Mouse (Mus musculus) layer of hippocampus, postnatal 25 days (tissue): Measurements from ENCODE around the gene Nos3. TPM values are rescaled to one million over a fixed set of nuclear protein-coding genes. Genes with fewer than 3 reads are reported as not detected.

Experiments
- DNase-seq, 2 experiments: peaks; one replicate each; pipeline ENCODE4 v3.0.0; 2022; ENCODE audit warnings: mixed read lengths in 2 of 2, low spot score in 1 of 2; ENCODE audit errors: extremely low spot score in 1 of 2
- total RNA-seq, 2 experiments: library from RNA; stranded (reverse); gene quantifications; 2 replicates each; pipeline ENCODE4 v1.2.3; 2021

Nos3 gene
- total RNA-seq, 2 experiments from 2014 or later, result 6.7 to 8.4 TPM

DNA sequence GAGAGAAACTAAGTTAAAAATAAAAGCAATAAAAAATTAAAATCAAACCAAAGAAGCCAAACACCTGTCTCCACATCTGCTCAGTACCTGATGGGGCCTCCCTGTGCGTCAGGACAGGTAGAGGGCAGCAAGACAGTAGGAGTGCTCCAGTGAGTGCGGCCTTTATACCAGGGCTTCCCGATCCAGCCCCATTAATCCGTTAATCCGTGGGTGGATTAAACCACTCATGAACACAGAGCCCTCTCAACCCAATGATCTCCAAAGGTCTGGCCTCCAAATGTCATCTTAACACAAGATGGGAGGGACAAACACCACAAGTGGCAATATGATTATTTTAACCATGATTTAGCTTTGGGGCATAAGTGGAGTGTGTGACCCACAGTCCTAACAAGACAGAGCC is 9.2 kb downstream of the Nos3 start:
- DNase-seq, result no peak

DNA sequence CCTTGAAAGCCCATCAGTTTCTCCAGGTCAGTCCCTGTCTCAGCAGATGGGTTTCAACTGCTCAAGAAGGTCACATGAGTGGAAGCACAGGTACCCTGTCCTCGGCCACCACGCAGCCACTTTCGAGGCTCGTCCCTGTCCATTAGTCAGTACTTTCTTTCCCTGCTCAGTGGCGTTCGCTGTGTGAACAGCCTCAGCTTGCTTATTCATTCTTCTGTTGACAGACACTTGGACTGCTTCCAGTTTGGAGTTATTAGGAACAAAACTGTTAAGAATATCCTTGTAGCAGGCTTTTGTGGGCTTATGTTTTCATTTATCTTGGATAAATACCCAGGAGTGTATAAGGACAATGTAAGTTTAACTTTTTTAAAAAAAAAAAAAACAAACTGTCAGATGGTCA is 9.6 kb downstream of the Nos3 start:
- DNase-seq, result no peak

DNA sequence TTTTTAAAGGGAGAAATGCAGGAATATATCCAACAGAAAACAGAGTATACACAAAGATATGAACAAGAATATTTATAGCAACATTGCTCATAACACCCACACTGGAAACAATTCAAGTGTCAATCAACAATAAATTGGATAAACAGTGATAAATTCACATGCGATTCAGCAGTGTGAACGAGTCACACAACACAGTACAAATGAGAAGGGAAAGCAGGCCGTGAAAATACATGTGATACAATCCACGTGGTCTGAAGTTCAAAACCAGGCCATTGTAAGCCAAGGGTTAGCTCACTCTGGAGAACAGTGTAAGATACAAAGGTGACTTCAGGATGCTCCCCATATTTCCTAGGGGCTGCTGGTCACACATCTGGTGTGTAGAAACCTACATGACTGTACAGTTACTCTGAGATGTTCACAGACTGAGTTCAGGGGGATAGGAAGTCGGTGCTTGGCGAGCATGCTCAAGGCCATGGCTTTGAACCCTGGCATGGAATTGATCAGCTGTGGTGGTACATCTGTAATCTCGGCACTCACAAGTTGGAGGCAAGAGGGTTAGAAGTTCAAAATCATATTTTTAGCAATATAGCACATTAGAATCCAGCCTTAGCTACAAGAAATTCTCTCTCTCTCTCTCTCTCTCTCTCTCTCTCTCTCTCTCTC is 10.2 kb downstream of the Nos3 start:
- DNase-seq, result no peak

DNA sequence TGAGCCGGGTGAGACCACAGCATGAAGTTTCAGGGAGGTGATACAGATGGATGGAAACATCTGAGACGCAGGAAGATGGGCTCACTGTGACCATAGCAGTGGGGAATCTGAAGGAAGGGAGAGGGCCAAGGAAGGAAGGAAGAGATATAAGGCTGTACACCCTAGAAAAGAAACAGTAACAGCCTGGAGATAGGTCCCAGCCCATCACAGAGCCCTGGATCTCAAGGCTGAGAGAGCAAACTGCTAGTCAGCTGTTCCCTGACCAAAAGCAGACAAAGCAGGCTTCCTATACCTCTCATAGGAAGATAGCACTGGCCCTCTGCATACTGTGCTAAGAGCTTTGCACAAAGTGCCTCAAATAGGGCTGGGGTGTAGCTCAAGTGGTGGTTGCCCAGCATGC is 14.1 kb downstream of the Nos3 start:
- DNase-seq, result no peak

DNA sequence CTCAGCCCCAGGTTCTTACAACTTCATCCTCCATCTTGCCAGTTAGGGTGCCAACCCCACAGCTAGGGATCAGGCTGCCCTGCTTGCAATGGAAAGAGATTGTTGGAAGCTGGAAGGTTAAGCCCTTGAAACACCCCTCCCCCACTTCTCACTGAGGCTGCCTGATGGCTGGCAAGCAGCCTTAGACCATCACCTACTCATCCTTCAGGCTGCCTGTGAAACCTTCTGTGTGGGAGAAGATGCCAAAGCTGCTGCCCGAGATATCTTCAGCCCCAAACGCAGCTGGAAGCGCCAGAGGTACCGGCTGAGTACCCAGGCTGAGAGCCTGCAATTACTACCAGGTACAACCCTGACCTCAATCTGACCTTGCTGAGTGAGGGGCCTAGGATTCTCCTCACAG is 14.9 kb downstream of the Nos3 start:
- DNase-seq, result no peak

DNA sequence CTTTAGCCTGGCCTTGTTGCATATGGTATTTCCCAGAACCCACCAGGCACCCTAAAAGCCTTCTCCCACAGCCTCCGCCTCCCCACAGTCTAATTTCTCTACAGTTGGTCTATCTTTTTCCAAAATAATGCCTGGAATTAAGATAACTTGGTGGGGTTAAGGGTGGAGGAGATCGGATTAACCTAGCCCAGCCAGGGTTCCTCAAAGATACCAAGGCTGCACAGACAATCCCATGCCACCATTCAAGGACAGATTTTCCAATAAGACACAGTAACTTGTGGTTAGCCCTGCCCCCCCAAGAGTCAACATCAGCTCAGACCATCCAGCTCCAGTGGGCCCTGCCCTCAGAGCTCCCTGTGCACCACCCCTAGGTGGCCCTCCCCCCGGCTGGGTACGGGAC is 15.9 kb downstream of the Nos3 start:
- no peak for DNase-seq

DNA sequence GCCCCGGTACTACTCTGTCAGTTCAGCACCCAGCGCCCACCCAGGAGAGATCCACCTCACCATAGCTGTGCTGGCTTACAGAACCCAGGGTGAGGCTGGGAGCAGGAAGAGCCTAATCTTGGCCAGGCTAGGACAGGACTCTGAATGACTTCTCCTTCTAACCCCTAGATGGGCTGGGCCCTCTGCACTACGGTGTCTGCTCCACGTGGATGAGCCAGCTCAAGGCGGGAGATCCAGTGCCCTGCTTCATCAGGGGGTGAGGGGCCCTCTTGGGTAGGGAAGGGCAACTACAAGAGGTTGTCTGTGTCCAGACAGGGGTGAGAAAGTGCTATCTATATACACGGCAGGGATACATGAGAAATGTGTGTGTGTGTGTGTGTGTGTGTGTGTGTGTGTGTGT is 16.9 kb downstream of the Nos3 start:
- no peak for DNase-seq

DNA sequence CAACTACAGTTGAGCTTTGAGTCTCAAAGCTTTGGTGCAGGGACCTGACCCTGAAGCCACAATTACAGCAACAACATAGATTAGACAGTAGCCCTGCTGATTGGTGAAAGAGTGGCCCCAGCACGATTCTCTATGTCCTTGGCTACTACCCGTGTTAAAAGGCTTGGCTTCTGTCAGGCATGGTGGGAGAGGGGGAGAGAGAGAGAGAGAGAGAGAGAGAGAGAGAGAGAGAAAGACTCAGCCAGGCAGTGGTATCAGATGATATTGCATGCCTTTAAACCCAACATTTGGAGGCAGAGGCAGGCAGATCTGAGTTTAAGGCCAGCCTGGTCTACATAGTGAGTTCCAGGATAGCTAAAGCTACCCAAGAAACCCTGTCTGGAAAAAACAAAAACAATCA is 17.4 kb downstream of the Nos3 start:
- no peak for DNase-seq

DNA sequence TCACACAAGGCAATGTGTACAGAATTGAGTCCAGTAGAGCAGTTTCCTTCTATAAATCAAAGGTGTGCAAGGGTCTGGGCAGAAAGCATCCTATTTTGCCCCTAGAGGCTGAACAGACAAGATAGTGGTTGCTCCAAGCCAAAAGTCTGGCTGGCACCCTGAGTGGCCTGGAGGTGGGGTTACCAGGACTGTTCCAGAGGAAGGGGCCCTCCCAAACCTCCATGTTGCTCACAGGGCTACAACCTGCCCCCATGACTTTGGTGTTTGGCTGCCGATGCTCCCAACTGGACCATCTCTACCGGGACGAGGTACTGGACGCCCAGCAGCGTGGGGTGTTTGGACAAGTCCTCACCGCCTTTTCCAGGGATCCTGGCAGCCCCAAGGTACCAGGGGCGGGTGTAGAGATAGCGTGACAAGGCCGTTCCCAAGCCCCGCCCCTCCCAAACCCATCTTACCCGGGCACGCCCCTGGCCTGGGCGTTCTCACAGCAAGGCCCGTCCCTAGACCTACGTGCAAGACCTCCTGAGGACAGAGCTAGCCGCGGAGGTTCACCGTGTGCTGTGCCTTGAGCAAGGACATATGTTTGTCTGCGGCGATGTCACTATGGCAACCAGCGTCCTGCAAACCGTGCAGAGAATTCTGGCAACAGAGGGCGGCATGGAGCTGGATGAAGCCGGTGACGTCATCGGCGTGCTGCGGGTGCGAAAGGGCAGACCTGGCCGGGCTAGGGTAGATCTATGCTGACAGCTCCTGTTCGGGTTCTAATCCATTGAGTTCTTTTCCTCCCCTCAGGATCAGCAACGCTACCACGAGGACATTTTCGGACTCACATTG is 18.6 kb downstream of the Nos3 start:
- DNase-seq, result peak; percentile 86 to 89

DNA sequence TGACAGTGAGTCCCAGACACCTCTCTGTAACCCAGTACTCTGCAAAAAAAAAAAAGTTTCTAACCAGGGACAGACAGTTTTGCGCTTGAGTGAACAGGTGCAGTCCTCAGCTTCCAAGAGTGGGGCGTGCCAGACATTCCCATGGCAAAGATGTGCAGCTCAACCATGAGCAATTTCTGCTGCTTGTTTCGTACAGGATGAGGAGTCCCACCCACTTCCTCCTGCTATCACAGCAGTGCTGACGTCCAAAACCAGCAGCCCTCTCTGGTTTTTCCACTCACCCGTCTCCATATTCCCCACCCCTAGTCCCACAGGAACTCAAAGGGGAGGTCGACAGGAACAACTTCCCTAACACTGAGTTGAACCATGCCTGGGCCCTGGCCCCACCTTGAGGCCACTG is 19.8 kb downstream of the Nos3 start:
- no peak for DNase-seq

DNA sequence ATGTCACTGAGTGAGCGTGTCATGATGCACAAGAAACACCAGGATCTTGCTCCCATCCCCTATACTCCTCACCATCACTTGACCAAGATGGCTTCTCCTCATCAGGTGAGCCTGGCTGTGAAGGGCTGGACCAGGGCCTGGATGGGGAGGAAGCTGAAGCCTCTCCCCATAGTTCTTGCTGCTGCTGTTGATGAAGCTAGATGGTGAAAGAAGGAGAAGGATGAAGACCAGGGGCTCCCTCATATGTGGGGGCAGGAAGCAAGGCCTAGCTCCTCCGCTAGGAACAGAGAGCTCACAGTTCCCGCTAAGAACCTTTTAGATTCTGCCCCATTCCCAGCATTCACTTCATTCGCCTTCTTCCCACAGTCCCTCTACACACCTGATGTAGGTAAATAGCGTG is 20.8 kb downstream of the Nos3 start:
- no peak for DNase-seq

DNA sequence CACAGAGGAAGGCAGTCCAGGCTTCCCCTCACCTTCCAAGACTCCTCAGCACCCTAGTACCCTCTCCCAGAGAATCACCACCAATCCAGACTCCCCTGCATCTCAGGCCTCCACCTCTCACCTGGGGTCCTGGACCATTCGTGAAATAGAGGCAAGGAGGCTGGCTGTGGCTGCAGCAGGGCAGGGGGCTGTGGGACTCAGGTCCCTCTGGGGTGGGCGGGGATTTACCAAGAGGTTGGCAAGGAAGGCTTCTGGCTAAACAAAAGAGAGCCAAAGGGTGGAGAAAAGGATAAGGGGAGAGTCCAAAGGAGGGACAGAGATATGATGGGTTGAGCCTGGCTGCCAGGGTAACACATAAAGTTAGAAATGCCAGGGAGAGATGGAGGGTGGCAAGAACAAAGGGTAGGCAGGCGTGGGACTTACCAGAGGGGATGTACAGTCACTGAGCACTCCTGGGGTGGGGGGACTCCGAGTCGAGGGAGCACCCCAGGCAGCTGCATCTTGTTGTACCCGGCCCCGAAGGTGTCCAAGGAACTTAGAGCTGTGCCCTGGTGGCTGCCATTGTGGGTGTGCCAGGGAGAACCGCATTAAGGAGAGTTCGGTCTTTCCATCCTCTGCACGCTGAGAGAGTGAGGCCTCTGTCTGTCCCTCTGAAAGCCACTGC is 21.4 kb downstream of the Nos3 start:
- DNase-seq, result no peak

DNA sequence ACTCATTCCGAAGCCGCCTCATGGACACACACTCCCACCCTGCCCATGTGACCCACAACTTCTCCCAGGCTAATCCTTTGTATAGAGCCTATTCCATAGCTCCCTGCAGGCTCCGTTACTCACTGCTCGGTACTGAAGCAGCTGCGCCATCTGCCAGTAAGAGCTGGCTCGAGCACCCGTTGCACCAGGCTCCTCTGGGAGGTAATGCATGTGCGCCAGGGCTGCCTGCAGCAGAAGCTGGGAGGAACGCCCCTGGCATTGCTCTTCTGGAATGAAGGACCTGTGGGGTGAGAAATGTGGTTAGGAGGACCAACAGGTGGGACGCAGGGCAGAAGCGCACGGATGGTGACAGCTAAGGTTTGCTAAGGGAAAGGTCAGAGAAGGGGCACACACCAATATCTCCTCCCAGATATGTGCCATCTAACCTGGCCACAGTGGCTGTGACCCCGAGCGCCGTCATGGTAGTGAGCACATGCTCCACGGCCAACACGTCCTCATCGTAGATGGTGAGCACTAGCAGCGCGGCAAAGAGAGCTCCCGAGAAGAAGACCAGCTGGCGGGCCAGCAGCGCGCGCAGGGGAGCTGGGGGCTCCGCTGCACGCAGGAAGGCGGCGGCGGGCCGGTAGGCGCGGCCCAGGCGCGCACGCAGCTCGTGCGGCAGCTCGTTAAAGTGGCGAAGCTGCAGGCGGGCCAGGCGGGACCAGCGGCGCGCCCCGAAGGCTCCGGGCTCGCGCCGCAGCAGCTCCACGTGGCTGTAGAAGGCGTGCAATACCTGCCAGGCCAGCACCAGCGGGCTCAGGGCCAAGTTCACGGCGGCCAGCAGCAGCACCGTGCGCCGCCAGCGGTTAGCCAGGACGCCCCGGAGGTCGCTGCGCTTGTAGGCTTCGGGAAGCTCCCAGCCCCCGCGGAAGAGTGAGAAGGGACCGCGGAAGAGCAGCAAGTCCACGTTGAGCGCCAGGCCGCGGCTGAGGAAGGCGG is 22.9 kb downstream of the Nos3 start:
- DNase-seq, result peak; percentile 35 to 37

DNA sequence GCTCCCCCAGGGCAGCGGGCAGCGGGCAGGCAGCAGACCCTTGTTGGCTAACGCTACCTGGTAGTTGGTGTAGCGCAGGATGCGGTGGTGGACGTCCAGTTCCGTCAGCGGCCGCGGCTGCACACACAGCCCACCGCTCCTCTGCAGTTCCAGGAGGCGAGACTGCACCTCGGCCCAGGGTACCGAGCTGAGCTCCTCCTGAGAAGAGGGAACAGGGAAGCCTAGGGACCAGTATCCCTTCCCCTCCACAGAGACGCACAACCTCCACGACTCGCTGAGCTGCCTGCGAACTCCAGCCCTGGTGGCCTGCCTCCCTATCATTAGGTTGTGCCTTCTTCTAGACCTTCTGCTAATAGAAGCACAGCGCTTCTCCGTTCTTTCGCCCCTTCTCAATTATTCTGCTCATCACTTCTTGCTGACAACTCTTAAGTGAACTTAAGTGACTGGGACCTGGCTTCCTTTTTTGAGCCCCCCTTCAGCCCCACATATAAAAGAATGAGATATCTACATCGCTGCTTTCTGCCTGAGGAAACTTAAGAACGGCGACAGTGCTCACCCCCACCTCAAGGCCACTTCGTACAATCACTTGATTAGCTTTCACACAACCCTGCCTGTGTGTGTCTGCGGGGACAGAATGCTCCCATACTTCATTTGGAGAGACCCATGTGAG is 23.8 kb downstream of the Nos3 start:
- no peak for DNase-seq

DNA sequence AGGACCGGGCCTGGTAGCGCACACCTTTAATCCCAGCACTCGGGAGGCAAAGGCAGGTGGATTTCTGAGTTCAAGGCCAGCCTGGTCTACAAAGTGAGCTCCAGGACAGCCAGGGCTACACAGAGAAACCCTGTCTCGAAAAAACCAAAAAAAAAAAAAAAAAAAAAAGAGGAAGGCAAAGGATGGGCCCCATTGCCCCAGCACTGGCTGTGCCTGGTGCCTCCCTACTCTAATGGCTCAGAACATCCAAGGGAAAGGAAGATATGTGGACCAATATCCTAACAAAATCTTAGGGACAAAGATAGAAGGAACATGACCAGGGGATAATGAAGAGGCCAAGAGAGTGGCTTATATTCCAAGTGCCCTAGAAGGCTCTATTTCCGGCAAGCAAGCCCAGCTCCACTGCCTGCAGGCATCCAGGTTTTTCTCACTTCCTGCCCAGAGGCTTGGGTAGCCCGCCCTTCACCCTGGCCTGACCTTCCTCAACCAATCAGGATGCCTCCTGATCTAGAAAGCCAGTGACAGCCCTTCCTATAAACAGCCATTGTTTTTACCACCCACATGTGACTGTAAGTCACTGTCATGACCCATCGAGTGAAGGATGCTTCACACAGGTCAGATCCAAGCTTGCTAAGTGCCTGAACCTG is 24.5 kb downstream of the Nos3 start:
- no peak for DNase-seq

DNA sequence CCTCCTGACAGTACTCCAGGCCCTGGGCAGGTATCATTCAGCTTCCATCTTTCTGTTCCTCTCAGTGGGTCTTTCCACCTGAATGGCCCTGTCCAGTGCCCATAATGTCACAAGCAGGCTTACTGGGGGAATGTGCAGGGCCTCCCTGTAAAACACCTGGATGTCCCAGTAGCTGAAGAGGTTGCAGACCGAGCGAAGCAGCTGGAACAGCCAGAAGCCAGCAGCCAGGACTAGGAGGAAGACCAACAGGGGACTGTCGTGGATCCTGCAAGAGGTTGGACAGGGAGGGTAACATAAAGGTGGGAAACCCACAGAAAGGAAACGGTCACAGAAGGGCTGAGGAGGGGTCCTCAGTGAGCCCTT is 25.0 kb downstream of the Nos3 start:
- DNase-seq, result no peak

DNA sequence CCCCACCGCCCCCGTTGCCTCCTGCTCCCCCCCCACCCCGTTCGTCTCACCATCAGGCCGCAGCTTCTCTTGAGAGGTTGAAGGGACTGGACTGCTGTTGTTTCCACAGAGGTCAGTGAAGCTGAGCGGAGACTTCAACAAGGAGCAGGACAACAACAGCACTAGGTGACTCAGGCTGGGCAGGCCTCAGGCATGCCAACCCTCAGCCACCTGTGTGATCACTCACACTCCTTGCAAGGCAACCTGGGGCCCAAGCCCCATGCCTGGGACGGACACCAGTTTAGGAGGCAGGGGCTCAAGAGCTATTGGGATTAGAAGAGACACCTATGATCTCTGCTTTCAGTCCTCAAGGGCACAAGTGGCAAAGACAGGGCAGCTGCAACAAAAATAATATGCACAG is 27.3 kb downstream of the Nos3 start, which contains the start of gene Atg9b:
TSS of gene Atg9b (minus strand) at position 280 of the 400 bp plus-strand sequence.
- no peak for DNase-seq

DNA sequence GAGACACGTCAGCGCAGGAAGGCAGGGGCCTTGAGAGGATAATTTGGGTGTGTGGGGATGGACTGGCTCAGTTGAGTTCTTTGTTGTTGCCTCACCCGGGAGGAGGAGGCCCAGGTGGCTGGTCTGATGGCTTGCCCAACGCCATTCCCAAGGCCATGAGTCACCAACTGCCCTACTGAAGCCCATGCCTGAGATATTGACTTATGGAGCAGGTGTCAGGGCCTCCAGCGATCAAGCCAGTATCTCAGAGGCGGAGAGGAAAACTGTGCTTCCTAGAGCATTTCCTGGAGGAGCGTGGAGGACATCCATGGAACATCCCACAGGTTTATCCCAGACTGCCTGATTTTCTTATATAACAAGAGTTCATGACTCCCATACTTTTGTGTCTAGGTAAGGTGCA is 28.1 kb downstream of the Nos3 start:
- DNase-seq, result no peak

DNA sequence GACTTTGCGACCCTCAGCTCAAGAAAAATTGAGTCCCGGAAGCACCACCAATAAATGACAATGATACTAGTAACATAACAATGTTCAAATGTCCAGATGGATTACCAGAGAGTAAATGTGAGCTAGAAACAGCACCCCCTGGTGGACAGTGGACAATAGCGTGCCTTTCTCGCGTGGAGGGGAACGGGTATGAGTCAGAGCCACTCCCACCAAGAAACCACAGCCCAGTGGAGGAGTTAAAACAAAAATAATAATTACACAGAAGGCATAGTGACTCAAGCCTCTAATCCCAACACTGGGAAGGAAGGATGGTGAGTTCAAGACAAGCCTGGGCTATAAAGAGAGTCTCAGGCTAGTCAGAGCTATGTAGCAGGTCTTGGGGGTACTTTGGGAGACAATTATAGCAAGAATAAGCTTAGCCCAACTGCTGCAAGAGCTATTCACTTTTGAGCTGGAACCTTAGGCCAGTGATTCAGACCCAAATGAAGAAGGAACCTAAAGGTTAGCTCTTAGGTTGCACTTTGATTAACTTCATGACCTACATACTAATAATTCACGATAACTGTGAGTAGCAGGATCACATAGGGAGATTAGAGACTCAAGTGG is 28.9 kb downstream of the Nos3 start, which contains the start of gene Abcb8:
TSS of gene Abcb8 (plus strand) at position 272 of the 606 bp plus-strand sequence.
- peak; percentile 59 to 92 for DNase-seq
